Mouse (Mus musculus) stomach, postnatal 0 days (tissue): ENCODE measurements around the gene Nsg2.

ENCODE experiments used
- CTCF ChIP-seq: IDR thresholded peaks from 2 replicates; pipeline ENCODE4 v1.5.1; 2016; ENCODE audit warnings: antibody characterized with exemption, low read depth, mild to moderate bottlenecking, moderate library complexity
- EP300 ChIP-seq: optimal IDR thresholded peaks from 2 replicates; pipeline ENCODE3; 2016; ENCODE audit warnings: antibody characterized with exemption

DNA sequence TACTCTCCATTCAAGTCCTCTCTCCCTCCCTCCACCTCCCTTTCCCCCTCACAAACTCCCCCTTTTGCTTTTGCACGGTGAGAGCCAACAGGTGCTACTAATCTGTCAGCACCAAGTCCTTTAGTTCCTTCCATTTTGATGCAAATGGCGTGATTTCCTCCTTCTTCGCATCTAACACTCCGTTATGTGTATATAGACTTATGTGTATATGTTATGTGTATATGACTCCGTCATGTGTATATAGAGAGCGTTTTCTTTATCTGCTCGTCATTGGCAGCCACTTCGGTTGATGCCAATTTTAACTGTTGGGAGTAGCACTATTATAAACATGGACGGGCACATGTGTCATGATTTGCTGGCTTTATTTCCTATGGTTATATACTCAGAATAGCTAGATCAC is 31.8 kb downstream of the Nsg2 start:
- TF ChIP-seq CTCF, result no peak
- no peak for TF ChIP-seq EP300
